Mouse (Mus musculus) megakaryocyte, adult 5-6 weeks (primary cell): ENCODE results near the gene Jchain. TPM values are rescaled to one million over a fixed set of nuclear protein-coding genes. Genes with fewer than 3 reads are reported as not detected.
"Not testable (repeated sequence)": the region's sequence is repeated elsewhere in the genome, so short reads cannot be mapped to it uniquely, and the experiment has no call there.

Experiments
- ATAC-seq: 2 replicates; pipeline ENCODE4 v1.8.0; 2016; ENCODE audit warnings: mild to moderate bottlenecking, inconsistent platforms; ENCODE audit not compliant: poor library complexity, severe bottlenecking
- total RNA-seq, 2 experiments: library from RNA; stranded (forward) in 1 of 2; stranded (reverse) in 1 of 2; fragments of 153-499, 151-499 nt in 1 of 2; fragments of 221-1000, 200-1000 nt in 1 of 2; gene quantifications; 2 replicates each; pipeline versions ENCODE4 v1.2.3 to v1.2.4; 2015 to 2017

The Jchain gene
- total RNA-seq (2015), result 14.6 and 57.2 TPM in 2 replicates
- total RNA-seq (2017), result 9.2 and 29.6 TPM in 2 replicates

GRCm38 (mm10) chr5:88527657-88528056 lies at the start of gene Jchain:
Gene Jchain, minus strand, starts transcription at chr5:88527891.
- no peak for ATAC-seq

GRCm38 (mm10) chr5:88575506-88576338 lies 48.0 kb upstream of the Jchain start:
- ATAC-seq, result no peak

DNA sequence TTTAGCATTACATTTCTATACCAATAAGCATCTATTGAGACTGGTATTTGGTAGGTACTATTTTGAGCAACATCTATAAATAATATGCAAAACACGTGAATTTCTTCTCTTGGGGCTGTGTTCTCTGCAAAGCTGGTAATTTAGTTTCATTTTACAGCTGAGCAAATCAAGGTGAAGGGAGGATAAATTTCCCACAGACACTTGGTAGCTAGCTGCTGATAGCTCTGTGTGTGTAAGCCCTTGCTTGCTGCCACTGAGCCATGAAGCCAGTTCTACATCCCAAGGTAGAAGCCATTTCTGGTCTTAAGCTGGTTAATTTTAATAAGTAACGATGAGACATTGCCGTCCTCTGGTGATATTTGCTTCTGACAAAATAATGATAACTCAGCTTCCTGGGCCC lies 47.1 kb upstream of the Jchain start:
- no peak for ATAC-seq

DNA sequence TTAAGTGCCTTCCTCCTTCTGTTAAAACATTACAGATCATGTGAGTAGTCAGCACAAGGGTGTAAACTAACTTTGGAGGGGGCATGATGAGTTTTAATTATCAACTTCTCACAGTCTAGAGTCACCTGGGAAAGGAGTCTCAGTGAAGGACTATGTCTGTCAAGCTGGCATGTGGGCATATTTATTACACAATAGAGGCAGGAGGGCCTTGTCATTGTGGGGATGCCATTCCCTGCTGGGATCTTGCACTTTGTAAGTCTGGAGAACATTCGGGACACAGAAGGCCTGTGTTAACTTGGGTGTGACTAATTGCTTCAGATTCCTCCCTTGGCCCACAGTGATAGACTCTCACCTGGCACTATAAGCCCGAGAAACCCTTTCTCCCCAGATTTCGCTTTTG lies 41.9 kb upstream of the Jchain start:
- no peak for ATAC-seq

DNA sequence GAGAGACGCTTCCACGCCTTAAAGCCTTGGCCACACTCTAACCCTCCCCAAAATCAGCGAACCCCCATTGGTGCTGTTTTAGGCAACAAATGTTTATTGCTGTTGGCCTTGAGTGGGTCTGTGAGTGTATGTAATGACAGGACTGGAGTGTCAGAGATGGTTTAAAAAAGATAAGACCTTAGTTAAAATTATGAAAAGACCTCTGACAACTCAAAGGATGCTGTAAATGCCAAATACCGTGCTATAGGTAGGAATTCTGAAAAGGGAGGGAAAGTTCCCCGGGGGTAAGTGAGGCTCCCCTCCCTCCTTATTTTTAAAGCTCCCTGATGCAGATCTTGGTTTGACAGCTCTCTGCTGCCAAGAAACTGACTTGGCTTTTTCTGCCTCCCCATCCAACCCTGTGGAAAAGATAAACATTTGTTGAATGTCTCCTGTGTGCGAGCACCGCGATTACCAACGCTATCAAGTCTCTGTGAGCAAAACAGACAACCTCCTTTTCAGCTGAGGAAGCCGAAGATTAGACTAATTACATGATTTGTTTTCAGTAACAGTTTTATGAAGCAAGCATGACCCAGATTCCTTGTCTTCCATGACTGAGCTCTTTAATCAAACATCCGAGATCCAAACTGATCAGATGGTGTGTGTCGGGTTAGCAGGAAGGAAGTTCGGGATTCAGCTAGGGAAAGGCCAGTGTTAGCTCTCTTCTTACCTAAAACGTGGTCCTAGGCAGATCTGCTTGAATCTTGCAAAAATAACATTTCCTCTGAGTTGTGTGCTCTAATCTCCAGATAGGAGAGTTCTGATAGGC lies 38.5 kb upstream of the Jchain start:
- peak; percentile 20; the same call in 1 of the 2 replicates for ATAC-seq

DNA sequence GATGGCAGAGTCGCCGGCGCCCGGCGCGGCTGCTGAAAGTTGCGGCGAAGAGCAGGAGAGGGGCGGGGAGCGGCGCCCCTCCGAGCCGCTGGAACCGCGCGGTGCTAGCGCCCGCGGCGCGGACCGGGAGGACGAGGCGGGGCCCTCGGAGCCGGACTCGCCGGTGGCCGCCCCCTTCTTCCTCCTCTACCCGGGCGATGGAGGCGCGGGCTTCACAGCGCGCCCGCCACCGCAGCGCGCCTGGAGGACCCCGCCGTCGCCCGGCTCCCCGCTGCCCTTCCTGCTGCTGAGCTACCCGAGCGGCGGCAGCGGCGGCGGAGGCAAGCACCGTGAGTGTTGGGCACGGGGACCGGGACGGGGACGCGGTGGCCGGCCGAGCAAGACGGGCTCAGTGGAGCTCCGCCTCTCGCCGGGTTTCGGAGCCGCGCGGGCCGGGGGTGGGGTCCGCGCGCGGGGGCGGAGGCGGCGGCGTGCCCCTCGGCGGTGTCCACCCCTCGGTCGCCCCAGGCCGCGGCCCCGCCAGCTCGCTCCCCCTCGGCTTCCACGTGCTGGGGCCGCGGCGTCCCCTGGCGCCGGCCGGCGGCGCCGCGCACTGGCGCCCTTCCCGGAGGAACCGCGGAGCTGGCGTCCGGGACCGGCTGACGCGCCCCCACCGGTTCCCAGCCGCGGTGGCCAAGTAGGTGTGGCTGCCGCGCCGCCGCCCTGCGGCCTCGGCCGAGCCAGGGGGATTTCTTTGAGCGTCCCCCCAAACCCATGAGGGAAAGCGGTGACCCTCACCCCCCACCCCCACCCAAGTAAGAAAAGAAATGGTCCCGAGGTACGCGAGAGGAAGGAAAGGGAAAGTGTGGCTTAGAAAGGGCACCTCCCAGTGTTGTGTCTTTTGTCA lies 37.7 kb upstream of the Jchain start:
- ATAC-seq, result peak; percentile 53

DNA sequence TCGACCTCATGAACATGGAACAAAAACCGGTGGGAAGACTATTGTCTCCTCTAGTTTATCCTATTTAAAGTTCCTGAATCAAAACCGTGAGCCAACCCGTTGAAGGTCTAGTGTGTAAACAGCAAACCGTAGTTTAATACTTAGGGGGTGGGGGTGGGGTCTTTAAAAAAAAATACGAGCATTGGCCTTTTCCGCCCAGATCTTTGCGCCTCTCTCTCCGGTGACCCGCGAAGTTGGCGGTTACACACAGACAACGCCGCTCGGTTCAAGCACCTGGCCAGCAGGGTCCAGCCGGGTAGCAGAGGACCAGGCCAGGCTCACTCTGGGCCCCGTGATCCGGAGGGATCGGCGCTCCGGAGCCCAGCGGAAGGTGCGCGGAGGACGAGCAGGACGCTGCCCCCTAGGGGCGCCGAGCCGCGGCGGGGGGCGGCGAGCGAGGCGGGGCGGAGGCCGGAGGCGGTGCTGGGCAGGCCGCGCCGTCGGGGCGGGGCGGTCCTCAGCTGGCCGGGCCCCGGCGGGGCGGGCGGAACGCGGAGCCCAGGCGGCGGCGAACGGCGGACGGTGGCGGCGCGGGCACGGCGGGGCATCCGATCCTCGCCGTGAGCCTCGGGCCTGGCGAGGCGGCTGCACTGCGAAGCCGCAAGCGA lies 36.9 kb upstream of the Jchain start, which contains the start of gene Rufy3:
Rufy3 (plus strand) TSS at position 540 of the 647 bp plus-strand sequence.
- peak; percentile 86 for ATAC-seq

- no peak for ATAC-seq
These were observed 35.4 kb upstream of the Jchain start for GRCm38 (mm10) chr5:88562863-88563780.

GRCm38 (mm10) chr5:88561080-88561814 lies 33.6 kb upstream of the Jchain start:
- ATAC-seq, result no peak

GRCm38 (mm10) chr5:88558991-88559390 lies 31.3 kb upstream of the Jchain start:
- no peak for ATAC-seq

GRCm38 (mm10) chr5:88554086-88554886 lies 26.6 kb upstream of the Jchain start, which contains the start of gene Utp3:
Gene Utp3, plus strand, starts transcription at chr5:88554462.
- peak; percentile 96 for ATAC-seq

DNA sequence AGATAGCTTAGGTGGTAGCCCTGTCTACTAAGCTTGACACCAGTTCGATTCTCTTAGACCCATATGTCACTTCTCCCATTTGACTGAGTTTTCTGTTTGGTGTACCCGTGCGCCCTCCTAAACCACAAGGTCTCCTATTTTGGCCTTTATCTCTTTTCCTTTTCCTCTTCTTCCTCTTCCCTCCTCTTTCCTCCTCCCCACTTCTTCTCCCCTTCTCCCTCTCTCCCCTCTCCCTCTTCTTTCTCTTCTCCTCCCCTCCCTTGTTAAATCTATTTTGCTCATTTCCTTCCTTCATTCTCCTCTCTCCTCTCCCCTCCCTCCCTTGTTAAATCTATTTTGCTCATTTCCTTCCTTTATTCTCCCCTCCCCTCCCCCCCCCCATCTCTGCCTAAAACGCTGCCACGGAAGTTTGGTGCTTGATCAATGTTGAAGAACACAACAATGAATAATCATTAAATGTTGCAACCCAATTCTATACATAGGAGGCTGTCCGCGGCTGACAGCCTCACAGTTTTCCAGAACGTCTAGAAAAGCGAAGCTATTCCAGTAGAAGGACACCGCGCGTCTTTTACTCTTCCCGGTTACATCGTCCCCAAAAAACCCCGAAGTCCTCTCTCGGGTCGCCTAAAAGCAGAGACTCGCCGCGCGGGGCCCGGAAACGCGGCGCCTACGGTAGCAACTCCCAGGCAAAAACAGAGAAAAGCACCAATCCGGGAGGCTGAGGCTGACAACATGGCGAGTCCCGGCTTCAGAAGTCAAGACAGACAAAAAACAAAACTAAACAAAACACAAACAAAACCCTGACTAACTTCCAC lies 25.8 kb upstream of the Jchain start:
- peak; percentile 50 for ATAC-seq

- no peak for ATAC-seq
These were observed 17.8 kb upstream of the Jchain start for GRCm38 (mm10) chr5:88545536-88545935.

- ATAC-seq, result not testable (repeated sequence)
These were observed 16.7 kb upstream of the Jchain start for GRCm38 (mm10) chr5:88544411-88544810.

- ATAC-seq, result no peak
These were observed 15.1 kb upstream of the Jchain start for GRCm38 (mm10) chr5:88542651-88543282.

- no peak for ATAC-seq
These were observed 13.2 kb upstream of the Jchain start for GRCm38 (mm10) chr5:88540845-88541244.
